Mouse (Mus musculus) cortical plate, adult 2 months (tissue): ENCODE measurements at regions not wholly inside any gene's neighbourhood (a gene's known extent, or its start where the extent isn't known, plus 50 kb on each side); places are given as distances from the start of the nearest gene placed in this dataset.

Experiments
- H3K27ac ChIP-seq: fragments of 200-500 bp; 2 replicates; pipeline ENCODE4 v1.5.1; 2012; ENCODE audit warnings: low read length, control low read depth, inconsistent platforms; ENCODE audit not compliant: insufficient read depth
- H3K4me1 ChIP-seq: fragments of 200-500 bp; 2 replicates; pipeline ENCODE4 v1.6.1; 2011; ENCODE audit warnings: low read length; ENCODE audit not compliant: control insufficient read depth, insufficient read depth
- H3K4me3 ChIP-seq: fragments of 200-500 bp; 2 replicates; pipeline ENCODE4 v1.5.1; 2011; ENCODE audit warnings: mild to moderate bottlenecking, low read length, control low read depth; ENCODE audit not compliant: insufficient read depth
- CTCF ChIP-seq: fragments of 200-500 bp; IDR thresholded peaks from 2 replicates; pipeline ENCODE4 v1.5.1; 2011; ENCODE audit warnings: mild to moderate bottlenecking, control low read depth, low read length; ENCODE audit not compliant: insufficient read depth; ENCODE audit errors: extremely low read depth
- POLR2A ChIP-seq: fragments of 200-500 bp; IDR thresholded peaks from 2 replicates; pipeline ENCODE4 v1.6.1; 2011; ENCODE audit warnings: mild to moderate bottlenecking, low read length, control low read depth; ENCODE audit not compliant: insufficient read depth; ENCODE audit errors: extremely low read depth

DNA sequence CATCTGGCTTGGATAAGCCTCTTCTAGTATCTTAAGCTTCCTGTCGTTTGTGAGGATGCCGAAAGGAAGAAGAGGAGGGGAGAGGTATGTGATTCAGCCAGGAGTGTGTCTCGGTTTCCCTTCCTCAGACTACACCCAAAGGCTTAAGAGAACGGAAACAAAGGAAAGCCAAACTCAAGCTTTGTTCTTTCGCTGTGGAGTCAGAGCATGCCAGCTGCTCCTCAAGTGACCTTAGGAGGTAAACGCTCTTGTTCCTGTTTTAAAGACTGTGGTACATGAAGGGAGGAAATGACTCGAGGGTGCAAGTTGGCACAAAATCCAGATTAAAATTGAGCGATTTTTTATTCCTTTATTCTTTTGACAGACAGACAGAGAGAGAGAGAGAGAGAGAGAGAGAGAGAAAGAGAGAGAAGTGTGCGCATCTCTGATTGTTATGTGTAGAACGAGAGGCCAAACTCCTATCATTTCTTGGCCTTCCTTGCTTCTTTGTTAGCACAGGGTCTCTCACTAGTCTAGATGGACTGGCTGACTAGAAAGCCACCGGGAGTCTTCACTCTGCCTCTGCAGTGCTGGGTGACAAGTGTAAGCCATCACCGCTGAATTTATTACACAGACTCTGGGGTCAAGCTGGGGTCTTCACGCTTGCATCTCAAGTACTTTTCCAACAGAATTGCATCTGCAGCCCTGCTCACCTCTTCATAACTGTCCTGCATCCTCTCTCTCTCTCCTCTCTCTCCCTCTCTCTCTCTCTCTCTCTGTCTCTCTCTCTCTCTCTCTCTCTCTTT lies 151.5 kb upstream of the Pde3a start:
- Histone ChIP-seq H3K27ac (no peak overlapping the region), H3K4me1 (no peaks in the 10 kb centered on the region), H3K4me3 (no peak overlapping the region)
- no peak for TF ChIP-seq CTCF
- TF ChIP-seq POLR2A: no peak

DNA sequence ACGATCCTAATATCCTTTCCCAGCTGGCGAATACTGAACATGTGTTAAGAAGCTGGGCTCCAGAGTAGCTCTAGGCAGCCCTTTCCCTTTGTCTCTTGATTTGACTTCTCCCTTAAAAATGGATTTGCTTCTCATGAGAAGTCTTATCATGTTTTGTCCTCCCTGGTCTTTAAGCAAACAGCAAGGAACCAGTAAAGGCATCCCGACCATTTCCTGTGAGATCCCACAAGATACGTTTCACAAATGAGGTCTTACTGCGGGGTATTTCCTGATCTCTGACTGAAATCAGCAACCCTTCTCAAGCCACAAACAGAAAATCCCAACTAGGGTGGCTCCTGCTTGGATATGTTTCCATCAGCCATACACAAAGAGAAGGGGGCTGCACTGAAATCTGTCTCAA lies 130.8 kb upstream of the Pde3a start:
- no peak overlapping the region for H3K27ac ChIP-seq
- H3K4me3 ChIP-seq: no peak overlapping the region
- H3K4me1 ChIP-seq: no peaks in the 10 kb centered on the region
- TF ChIP-seq CTCF (no peak), POLR2A (no peak)

DNA sequence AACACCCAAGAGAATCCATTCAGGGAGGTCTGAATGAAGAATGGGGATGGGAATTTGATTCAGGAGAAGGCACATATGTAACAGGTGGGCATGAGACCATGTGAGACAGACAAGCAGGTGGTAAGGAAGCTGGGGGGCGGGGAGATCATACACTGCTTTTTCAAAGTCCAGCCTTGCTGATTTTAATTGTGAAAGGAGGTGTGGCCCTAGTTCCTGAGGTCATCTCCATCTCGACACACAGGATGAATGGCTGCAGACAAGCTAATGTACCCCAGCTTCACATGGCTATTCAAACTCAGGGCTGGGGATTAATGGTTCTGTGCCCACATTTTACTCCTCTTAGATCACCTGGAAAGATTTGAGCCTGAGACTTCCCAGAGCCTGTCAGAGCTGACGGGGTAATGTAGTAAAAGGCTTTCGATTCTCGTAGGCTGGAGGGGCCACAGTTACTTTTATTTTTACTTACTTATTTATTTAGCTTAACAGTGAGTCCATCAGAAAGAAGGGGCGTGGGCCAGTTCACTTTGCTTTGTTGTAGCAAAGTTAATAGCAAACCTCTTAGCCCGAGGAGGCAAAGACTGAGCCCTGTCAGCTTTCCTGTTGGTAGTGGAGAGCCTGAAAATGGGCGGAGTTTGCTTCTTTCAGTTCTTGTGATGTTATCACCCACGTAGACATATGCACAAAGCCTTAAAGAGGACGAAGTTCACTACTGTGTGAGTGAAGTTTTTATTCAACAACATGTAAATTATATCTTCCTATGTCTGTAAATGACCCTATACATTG lies 122.3 kb upstream of the Pde3a start:
- H3K4me3 ChIP-seq: no peak overlapping the region
- no peak for TF ChIP-seq POLR2A
- TF ChIP-seq CTCF: no peak
- no peaks in the 10 kb centered on the region for H3K4me1 ChIP-seq

DNA sequence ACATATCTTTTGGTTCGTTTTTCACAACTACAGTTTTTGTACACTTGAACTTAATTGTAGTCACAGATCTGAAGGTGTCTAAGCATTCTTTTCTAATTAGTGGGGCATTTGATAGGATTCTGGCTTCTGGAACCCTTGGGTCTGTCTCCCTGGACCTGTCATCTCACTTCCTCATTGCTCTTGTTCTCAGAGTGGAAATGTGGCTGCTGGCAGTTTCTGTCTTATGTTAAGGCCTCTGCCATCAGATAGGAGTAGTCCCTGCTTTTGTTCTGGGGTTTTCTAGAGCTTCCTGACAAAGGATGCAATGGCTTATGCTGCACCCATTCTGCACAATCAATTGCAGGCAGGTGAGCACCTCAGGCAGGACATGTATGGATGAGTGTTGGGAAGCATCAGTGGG lies 119.5 kb upstream of the Pde3a start:
- no peak overlapping the region for H3K27ac ChIP-seq
- TF ChIP-seq CTCF: no peak
- TF ChIP-seq POLR2A: no peak
- H3K4me1 ChIP-seq: no peaks in the 10 kb centered on the region
- no peak overlapping the region for H3K4me3 ChIP-seq

More for the DNA sequence above, 122.3 kb upstream of the Pde3a start:
- no peak overlapping the region for H3K27ac ChIP-seq

DNA sequence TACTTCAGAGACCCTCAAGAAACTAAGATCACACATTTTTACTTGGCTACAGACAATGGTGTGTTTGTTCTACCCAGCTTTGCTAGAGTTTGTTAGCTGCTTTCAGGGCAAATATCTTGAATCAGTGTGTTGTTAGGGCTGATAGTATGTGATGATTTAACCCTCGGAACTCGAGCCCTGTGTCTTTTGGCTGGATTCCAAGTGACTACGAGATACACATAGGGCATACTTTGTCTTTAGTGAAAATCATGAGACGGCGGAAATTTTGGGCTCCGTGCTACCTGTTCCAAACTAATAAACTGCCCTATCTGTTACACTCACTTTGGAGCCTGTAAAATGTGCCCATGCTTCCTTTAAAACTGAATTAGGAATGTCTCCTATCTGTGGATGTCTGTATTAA lies 114.9 kb upstream of the Pde3a start:
- no peaks in the 10 kb centered on the region for H3K4me1 ChIP-seq
- H3K4me3 ChIP-seq: no peak overlapping the region
- H3K27ac ChIP-seq: no peak overlapping the region
- no peak for TF ChIP-seq CTCF
- TF ChIP-seq POLR2A: no peak

DNA sequence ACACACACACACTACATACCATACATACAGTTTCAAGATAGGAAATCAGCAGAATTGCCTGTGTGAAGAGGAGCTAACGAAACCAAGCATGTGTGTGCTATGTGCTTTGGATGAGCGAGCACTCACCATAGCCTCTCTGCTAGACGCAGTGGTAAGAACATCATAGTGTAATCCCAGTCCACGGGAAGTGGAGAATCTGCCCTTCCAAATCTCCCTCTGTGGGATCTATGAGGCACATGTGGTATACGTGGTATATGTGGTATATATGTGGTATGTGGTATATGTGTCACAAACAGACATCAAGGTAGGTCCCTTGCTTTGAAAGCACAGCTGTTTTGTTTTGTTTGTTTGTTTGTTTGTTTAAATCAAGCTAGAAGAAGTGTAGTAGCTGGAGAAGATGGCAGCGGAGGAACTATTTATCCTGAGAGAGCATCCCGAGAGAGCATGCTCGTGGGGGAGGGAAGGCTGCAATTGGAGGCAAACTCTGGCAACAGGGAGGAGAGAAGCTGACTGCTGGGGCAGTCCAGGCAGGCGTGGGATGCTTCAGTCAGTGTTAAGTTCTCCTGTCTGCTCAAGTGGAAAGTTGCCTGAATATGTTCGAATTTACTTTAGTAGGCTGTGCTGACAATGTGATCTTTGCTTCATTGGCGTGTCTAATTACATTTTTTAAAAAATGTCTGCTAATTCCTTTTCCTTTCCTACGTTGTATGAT lies 112.2 kb upstream of the Pde3a start:
- H3K27ac ChIP-seq: no peak overlapping the region
- no peak for TF ChIP-seq CTCF
- no peak for TF ChIP-seq POLR2A
- H3K4me3 ChIP-seq: no peak overlapping the region
- no peaks in the 10 kb centered on the region for H3K4me1 ChIP-seq

DNA sequence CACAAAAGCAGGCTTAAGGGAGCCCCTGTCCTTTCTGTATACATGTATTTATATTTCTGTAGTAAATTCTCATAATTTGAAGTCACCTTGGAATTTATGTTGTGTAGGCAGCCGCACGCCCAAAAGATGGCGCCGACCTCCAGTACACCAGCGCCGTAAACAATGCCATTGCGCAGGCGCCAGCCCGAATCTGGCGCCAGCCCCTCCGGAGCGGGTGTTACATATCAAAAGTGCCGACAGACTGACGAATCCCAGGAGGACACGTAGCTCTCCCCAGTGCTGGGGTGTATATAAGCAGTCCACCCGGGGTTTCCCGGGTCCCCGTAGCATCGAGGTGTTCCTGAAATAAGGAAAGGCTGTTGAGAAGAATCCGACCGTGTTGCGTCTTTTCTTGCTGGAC lies 108.1 kb upstream of the Pde3a start:
- Histone ChIP-seq H3K4me3 (no peak overlapping the region), H3K27ac (no peak overlapping the region), H3K4me1 (no peaks in the 10 kb centered on the region)
- TF ChIP-seq CTCF: no peak
- no peak for TF ChIP-seq POLR2A

DNA sequence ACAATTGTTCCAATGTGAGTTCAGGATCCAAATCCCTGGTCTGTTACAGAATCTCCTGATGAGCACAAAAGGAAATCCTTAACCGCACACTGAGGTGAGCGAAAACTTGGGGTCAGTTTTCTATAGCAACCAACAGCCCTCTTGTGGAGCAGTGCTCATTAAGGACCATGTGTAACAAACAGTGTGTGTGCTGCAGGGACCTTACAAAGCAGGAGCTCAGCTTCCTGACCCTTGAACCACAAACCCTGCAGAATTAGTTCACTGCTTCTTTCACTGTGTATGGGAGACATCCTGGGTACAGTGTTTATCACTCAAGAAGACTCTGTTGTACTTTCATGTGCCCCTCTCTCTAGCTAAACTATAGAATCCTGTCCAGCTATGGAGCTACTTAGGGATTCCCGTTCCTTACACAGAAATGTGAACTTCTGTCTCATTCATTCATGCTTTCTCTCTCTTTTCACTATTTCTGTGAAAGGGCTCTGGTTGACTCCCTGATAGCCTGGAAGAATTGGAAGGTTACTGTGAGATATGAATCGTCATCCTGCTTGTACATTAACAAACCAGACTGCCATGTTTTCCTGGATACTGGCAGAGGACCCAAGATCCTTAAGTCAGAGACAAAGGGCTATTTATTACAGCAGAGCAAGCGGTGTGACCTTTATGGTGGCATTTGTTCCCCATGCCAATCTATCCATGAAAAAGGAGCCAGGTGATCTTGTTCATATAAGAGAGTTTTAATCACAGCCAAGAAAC lies 100.5 kb upstream of the Pde3a start:
- TF ChIP-seq POLR2A (no peak), CTCF (no peak)
- Histone ChIP-seq H3K4me3 (no peak overlapping the region), H3K27ac (no peak overlapping the region), H3K4me1 (no peaks in the 10 kb centered on the region)
